Mouse (Mus musculus) heart, adult 2 months (tissue): ENCODE results near the gene Kcnip4.

Experiments used
- CTCF ChIP-seq: fragments of 200-600 bp; IDR thresholded peaks from 2 replicates; pipeline ENCODE4 v1.8.1; 2022; ENCODE audit warnings: antibody characterized with exemption, mild to moderate bottlenecking, moderate library complexity
- POLR2A ChIP-seq: fragments of 200-500 bp; IDR thresholded peaks from 2 replicates; pipeline ENCODE4 v1.6.1; 2011; ENCODE audit warnings: mild to moderate bottlenecking, low read depth, low read length, control low read depth; ENCODE audit not compliant: insufficient read depth

DNA sequence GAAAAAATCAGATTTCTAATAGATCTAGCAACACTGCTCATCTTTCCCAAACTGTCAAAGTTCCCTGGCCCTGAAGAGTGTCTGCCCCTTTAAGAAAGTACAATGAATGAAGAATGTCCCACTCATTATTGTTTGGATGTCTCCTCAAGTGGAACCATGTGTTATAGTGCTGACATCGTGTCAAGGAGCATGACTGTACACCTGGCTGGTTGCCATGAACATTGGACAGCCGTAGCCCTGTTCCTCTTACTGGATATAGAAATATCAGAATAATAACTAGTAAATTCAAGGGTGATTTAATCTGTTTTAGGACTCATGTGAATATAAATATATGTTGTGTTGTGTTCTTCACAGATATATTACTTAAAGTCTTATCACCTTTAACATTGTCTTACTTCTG is 87.5 kb downstream of the Kcnip4 start:
- TF ChIP-seq CTCF (no peak), POLR2A (no peak)
